In genomic region chr6:85510476-85510875, GRCm38 (mm10) we compare ENCODE assay signal across 9 mouse cellular contexts. TPM values are rescaled to one million over a fixed set of nuclear protein-coding genes. Genes with fewer than 3 reads are reported as not detected.
A peak's percentile ranks its signal among the peaks of the same experiment; 100 is the strongest.
DNase-seq lines count a peak whose midpoint lies in the region; ATAC-seq lines count a peak whose summit lies in the region.
"Had no signal": no experiment of that assay in that cellular context is flagged by ENCODE, and none has a peak within 500 bp of the region (broad histone marks: within the 10 kb centered on the region; RNA-seq: fewer than 3 reads in every experiment).

No protein-coding gene starts in this region.

- no peaks in the 10 kb centered on the region for H3K9me3 ChIP-seq in embryonic facial prominence, embryonic 11.5 days (replicated peaks; ENCODE audit: control insufficient read depth, low read length)

- WGBS in embryonic facial prominence, embryonic 11.5 days, result 1% methylated on average over 6 of the region's 6 CpGs

- peaks cover 4% of the 10 kb centered on the region for H3K4me1 ChIP-seq in embryonic facial prominence, embryonic 11.5 days (ENCODE audit: control insufficient read depth, insufficient read depth, low read length)

- H3K36me3 ChIP-seq in embryonic facial prominence, embryonic 11.5 days (replicated peaks; ENCODE audit: control insufficient read depth, insufficient read depth, low read depth, low read length), result no peaks in the 10 kb centered on the region

- no peak overlapping the region for H3K9ac ChIP-seq in embryonic facial prominence, embryonic 11.5 days (replicated peaks; ENCODE audit: low read length)

- H3K27me3 ChIP-seq in embryonic facial prominence, embryonic 11.5 days (ENCODE audit: control insufficient read depth, insufficient read depth, low read length), result peaks cover 51% of the 10 kb centered on the region

- H3K4me3 ChIP-seq in embryonic facial prominence, embryonic 11.5 days (ENCODE audit: low read depth, low read length), result no peak overlapping the region

- no peak overlapping the region for H3K27ac ChIP-seq in embryonic facial prominence, embryonic 11.5 days (replicated peaks; ENCODE audit: low read depth, low read length)

- no peak overlapping the region for H3K4me2 ChIP-seq in embryonic facial prominence, embryonic 11.5 days (ENCODE audit: low read depth, low read length)

- intact Hi-C loops in heart, postnatal 14 days (cut with DNase I), result no loop called here
- intact Hi-C loops in heart, postnatal 25 days (cut with DNase I), result no loop called here
- intact Hi-C loops in left cerebral cortex, postnatal 10 days (cut with DNase I), result loop anchor here (5.0 kb wide), 2 partner anchors 43 to 77 kb away; partner anchors contain the start of gene Alms1

- peak; percentile 6 to 27 for DNase-seq in heart, postnatal 14 days
- DNase-seq in heart, postnatal 25 days (ENCODE audit: low spot score), result no peak
- peak; percentile 9 for DNase-seq in 416B (ENCODE audit: low read depth)
- DNase-seq in adrenal gland, postnatal 10 days, result peak; percentile 76
- DNase-seq in embryonic facial prominence, embryonic 11.5 days (ENCODE audit: low spot score), result peak; percentile 81
- DNase-seq in left cerebral cortex, postnatal 10 days (ENCODE audit: extremely low spot score in 1 of 2, low spot score in 2 of 2), result peak; percentile 73 to 74
- DNase-seq in right cerebral cortex, adult 18-20 months, result peak; percentile 80
- DNase-seq in gastrocnemius, adult 18-20 months (ENCODE audit: low spot score), result no peak

- no peak for ATAC-seq in embryonic facial prominence, embryonic 11.5 days (replicated peaks; ENCODE audit: insufficient number of reproducible peaks, low FRiP score, low TSS enrichment, low read depth)

RNA-seq across cellular contexts. Expression of gene Egr4, which starts 2.9 kb away (rescaled TPM):
- total RNA-seq in heart, postnatal 14 days (2021), result not detected
- not detected for total RNA-seq in heart, postnatal 25 days (2021)
- under 1 TPM in 1 of 2 experiments, not detected in 1; 0.21 TPM for total RNA-seq in adrenal gland, postnatal 10 days (2021)
- polyA plus RNA-seq in embryonic facial prominence, embryonic 11.5 days (2014; fragmentation: Nextera tagmentation; extraction: Ambion mirVana), result not detected in 2 replicates
- total RNA-seq in left cerebral cortex, postnatal 10 days (2021), result 10 to 100 TPM; 31.2 to 33.6 TPM
- not detected for total RNA-seq in gastrocnemius, adult 18-20 months (2021)
- total RNA-seq: neutrophil, adult 5-6 weeks had no signal

RNA-seq across cellular contexts. Expression of gene Fbxo41, which starts 7.7 kb away (rescaled TPM):
- not detected for total RNA-seq in heart, postnatal 14 days (2021)
- not detected for total RNA-seq in heart, postnatal 25 days (2021)
- total RNA-seq in adrenal gland, postnatal 10 days (2021), result 1 to 10 TPM in 1 of 2 experiments, under 1 TPM in 1; 0.60 to 1.4 TPM
- polyA plus RNA-seq in embryonic facial prominence, embryonic 11.5 days (2014; fragmentation: Nextera tagmentation; extraction: Ambion mirVana), result 0.35 and 0.54 TPM in 2 replicates
- total RNA-seq in left cerebral cortex, postnatal 10 days (2021), result 100 to 1,000 TPM; 113 to 114 TPM
- total RNA-seq in gastrocnemius, adult 18-20 months (2021), result not detected
- total RNA-seq: neutrophil, adult 5-6 weeks had no signal

RNA-seq across cellular contexts. Expression of gene Pradc1, which starts 58.7 kb away (rescaled TPM):
- total RNA-seq in heart, postnatal 14 days (2021), result 10 to 100 TPM; 14.3 to 15.5 TPM
- 10 to 100 TPM; 10.2 to 13.8 TPM for total RNA-seq in heart, postnatal 25 days (2021)
- total RNA-seq in adrenal gland, postnatal 10 days (2021), result 10 to 100 TPM; 13.2 to 14.4 TPM
- 23.5 and 23.7 TPM in 2 replicates for polyA plus RNA-seq in embryonic facial prominence, embryonic 11.5 days (2014; fragmentation: Nextera tagmentation; extraction: Ambion mirVana)
- 10 to 100 TPM; 20.4 to 22.1 TPM for total RNA-seq in left cerebral cortex, postnatal 10 days (2021)
- total RNA-seq in gastrocnemius, adult 18-20 months (2021), result 10 to 100 TPM; 16.1 to 17.7 TPM

RNA-seq across cellular contexts. Expression of gene Cct7, which starts 59.2 kb away (rescaled TPM):
- 100 to 1,000 TPM; 134 to 141 TPM for total RNA-seq in heart, postnatal 14 days (2021)
- total RNA-seq in heart, postnatal 25 days (2021), result 100 to 1,000 TPM; 133 to 151 TPM
- total RNA-seq in adrenal gland, postnatal 10 days (2021), result 100 to 1,000 TPM; 194 to 207 TPM
- polyA plus RNA-seq in embryonic facial prominence, embryonic 11.5 days (2014; fragmentation: Nextera tagmentation; extraction: Ambion mirVana), result 713 and 720 TPM in 2 replicates
- 100 to 1,000 TPM; 245 to 257 TPM for total RNA-seq in left cerebral cortex, postnatal 10 days (2021)
- 100 to 1,000 TPM; 127 to 131 TPM for total RNA-seq in gastrocnemius, adult 18-20 months (2021)

Comparison
In these comparisons a context has a peak if more than half of its experiments do, and no peak if none do; other contexts are left out.
1. DNase-seq: peak in heart, postnatal 14 days (2 of 2), 416B (single experiment), adrenal gland, postnatal 10 days (single experiment), embryonic facial prominence, embryonic 11.5 days (single experiment), left cerebral cortex, postnatal 10 days (2 of 2) and right cerebral cortex, adult 18-20 months (single experiment); none in heart, postnatal 25 days (single experiment) and gastrocnemius, adult 18-20 months (single experiment).
2. RNA of gene Egr4, which starts 2.9 kb away (total RNA-seq): 31.2 to 33.6 TPM in left cerebral cortex, postnatal 10 days; 0.21 TPM in adrenal gland, postnatal 10 days, not detected in heart, postnatal 14 days, not detected in heart, postnatal 25 days and not detected in gastrocnemius, adult 18-20 months; every median in the first group is over 10 times any median in the second.
3. RNA of gene Fbxo41, which starts 7.7 kb away (total RNA-seq): 113 to 114 TPM in left cerebral cortex, postnatal 10 days; 0.60 to 1.4 TPM in adrenal gland, postnatal 10 days, not detected in heart, postnatal 14 days, not detected in heart, postnatal 25 days and not detected in gastrocnemius, adult 18-20 months; every median in the first group is over 10 times any median in the second.